ENCODE assay signal across 8 mouse cellular contexts in genomic region chr8:71381421-71381970, GRCm38 (mm10). TPM values are rescaled to one million over a fixed set of nuclear protein-coding genes. Genes with fewer than 3 reads are reported as not detected.
DNase-seq lines count a peak whose midpoint lies in the region; ATAC-seq and TF ChIP-seq lines count a peak whose summit lies in the region.

Gene Nr2f6 (minus strand): TSS chr8:71381960.

- peak within 1 kb of the TSS; percentile 91 for H3K27ac ChIP-seq in embryonic facial prominence, embryonic 12.5 days
- peak within 1 kb of the TSS; percentile 91 for H3K27ac ChIP-seq in heart, embryonic 13.5 days (replicated peaks)
- H3K27ac ChIP-seq in liver, embryonic 14.5 days = peak within 1 kb of the TSS; percentile 35

- TF ChIP-seq EP300 in liver, embryonic 14.5 days (IDR thresholded peaks at IDR 0.05; ENCODE audit: low read depth) = no peak

- H3K9ac ChIP-seq in embryonic facial prominence, embryonic 12.5 days = peak within 1 kb of the TSS; percentile 81
- H3K9ac ChIP-seq in heart, embryonic 13.5 days = peak within 1 kb of the TSS; percentile 96
- peak within 1 kb of the TSS; percentile 58 for H3K9ac ChIP-seq in liver, embryonic 14.5 days (replicated peaks)

- DNase-seq in urinary bladder, adult 18-20 months (ENCODE audit: low spot score in 2 of 2) = peak; percentile 73 to 89
- no peak for DNase-seq in urinary bladder, postnatal 10 days (ENCODE audit: low spot score)
- peak; percentile 90 for DNase-seq in kidney, postnatal 10 days
- no peak for DNase-seq in liver, embryonic 14.5 days (ENCODE audit: low read depth in 3 of 3, low spot score in 3 of 3)
- peak; percentile 85 for DNase-seq in neural tube, embryonic 10.5 days (ENCODE audit: extremely low spot score, low spot score)
- peak; percentile 85 for DNase-seq in urinary bladder, adult 2 months (ENCODE audit: low spot score)

- peaks cover 13% of the 10 kb centered on the region; the same call in 1 of the 2 replicates for H3K36me3 ChIP-seq in embryonic facial prominence, embryonic 12.5 days
- peaks cover 19% of the 10 kb centered on the region for H3K36me3 ChIP-seq in heart, embryonic 13.5 days
- H3K36me3 ChIP-seq in liver, embryonic 14.5 days (replicated peaks; ENCODE audit: control insufficient read depth, insufficient read depth, low read depth) = no peaks in the 10 kb centered on the region

- no peaks in the 10 kb centered on the region for H3K27me3 ChIP-seq in embryonic facial prominence, embryonic 12.5 days
- H3K27me3 ChIP-seq in heart, embryonic 13.5 days (replicated peaks) = 0 out of 2 replicates have a peak, but pooled peaks cover 8% of the 10 kb centered on the region
- H3K27me3 ChIP-seq in liver, embryonic 14.5 days (ENCODE audit: control insufficient read depth, insufficient read depth, low read length) = peaks cover 32% of the 10 kb centered on the region

- under 1% methylated on average over 75 of the region's 89 CpGs for WGBS in embryonic facial prominence, embryonic 12.5 days
- under 1% methylated on average over 58 of the region's 89 CpGs for WGBS in heart, embryonic 13.5 days
- whole genome bisulfite sequencing in liver, embryonic 14.5 days (ENCODE audit: insufficient replicate concordance) = under 1% methylated on average over 69 of the region's 89 CpGs

- H3K9me3 ChIP-seq in embryonic facial prominence, embryonic 12.5 days = no peaks in the 10 kb centered on the region
- H3K9me3 ChIP-seq in heart, embryonic 13.5 days = no peaks in the 10 kb centered on the region
- no peaks in the 10 kb centered on the region for H3K9me3 ChIP-seq in liver, embryonic 14.5 days (ENCODE audit: control insufficient read depth, low read length)

- ATAC-seq in embryonic facial prominence, embryonic 12.5 days (ENCODE audit: insufficient number of reproducible peaks, insufficient read depth, low FRiP score, low TSS enrichment) = peak; percentile 36; the same call in 1 of the 2 replicates
- no peak for ATAC-seq in heart, embryonic 13.5 days (ENCODE audit: extremely low read depth, insufficient number of reproducible peaks, low FRiP score, low TSS enrichment)
- ATAC-seq in liver, embryonic 14.5 days (ENCODE audit: insufficient read depth) = no peak

- H3K4me2 ChIP-seq in embryonic facial prominence, embryonic 12.5 days (replicated peaks) = peak within 1 kb of the TSS; percentile 96
- H3K4me2 ChIP-seq in heart, embryonic 13.5 days = peak within 1 kb of the TSS; percentile 98
- H3K4me2 ChIP-seq in liver, embryonic 14.5 days (ENCODE audit: low read depth) = peak within 1 kb of the TSS; percentile 60

- H3K4me1 ChIP-seq in embryonic facial prominence, embryonic 12.5 days = peaks cover 27% of the 10 kb centered on the region
- H3K4me1 ChIP-seq in heart, embryonic 13.5 days = peaks cover 49% of the 10 kb centered on the region
- H3K4me1 ChIP-seq in liver, embryonic 14.5 days (replicated peaks; ENCODE audit: control insufficient read depth in 2 of 2, insufficient read depth in 2 of 2, low read length in 1 of 2) = peaks cover 0 to 1% of the 10 kb centered on the region in 2 experiments; a peak in 1 of 4 replicates

- no peak for TF ChIP-seq CTCF in liver, embryonic 14.5 days (IDR thresholded peaks at IDR 0.05; ENCODE audit: low read depth)

- H3K4me3 ChIP-seq in embryonic facial prominence, embryonic 12.5 days = peak within 1 kb of the TSS; percentile 71
- H3K4me3 ChIP-seq in heart, embryonic 13.5 days = peak within 1 kb of the TSS; percentile 95
- peak within 1 kb of the TSS; percentile 49 to 57 for H3K4me3 ChIP-seq in liver, embryonic 14.5 days (ENCODE audit: insufficient read depth in 1 of 2, low read depth in 2 of 2, low read length in 2 of 2)

RNA-seq across cellular contexts. Expression of gene Nr2f6, which starts in this region (rescaled TPM):
- polyA plus RNA-seq in embryonic facial prominence, embryonic 12.5 days (2016; fragmentation: Nextera tagmentation; extraction: Ambion mirVana) = 71.0 and 72.7 TPM in 2 replicates
- 36.6 and 40.9 TPM in 2 replicates for polyA plus RNA-seq in heart, embryonic 13.5 days (2015; fragmentation: Nextera tagmentation; extraction: Ambion mirVana)
- 20.8 and 23.4 TPM in 2 replicates for polyA plus RNA-seq in liver, embryonic 14.5 days (2012; rRNA removed)
- polyA plus RNA-seq in liver, embryonic 14.5 days (2014; fragmentation: Nextera tagmentation; extraction: Ambion mirVana) = 19.1 and 22.4 TPM in 2 replicates
- 65.7 and 75.0 TPM in 2 replicates for polyA plus RNA-seq in urinary bladder, adult 2 months (2012; rRNA removed)

Comparison
In these comparisons a context has a peak if more than half of its experiments do, and no peak if none do; other contexts are left out.
1. DNase-seq: peak in urinary bladder, adult 18-20 months (2 of 2), kidney, postnatal 10 days (single experiment), neural tube, embryonic 10.5 days (single experiment) and urinary bladder, adult 2 months (single experiment); none in urinary bladder, postnatal 10 days (single experiment) and liver, embryonic 14.5 days (0 of 3).
2. H3K27ac ChIP-seq: peak in every context shown above with its lines; median percentile 91 in embryonic facial prominence, embryonic 12.5 days; 91 in heart, embryonic 13.5 days; 35 in liver, embryonic 14.5 days.
3. Peak in every context shown above with its lines, with median percentiles within 50 percentile points of each other: H3K4me2 ChIP-seq, H3K4me3 ChIP-seq and H3K9ac ChIP-seq.